Mouse (Mus musculus) ES-E14 (cell line): ENCODE results near the gene Ache. TPM values are rescaled to one million over a fixed set of nuclear protein-coding genes. Genes with fewer than 3 reads are reported as not detected.

Experiments used
- DNase-seq: peaks from one replicate; pipeline ENCODE4 v3.0.0-alpha.2; 2013; ENCODE audit warnings: low read depth, low spot score
- H3K27ac ChIP-seq: 2 replicates; pipeline ENCODE4 v1.5.1; 2012; ENCODE audit warnings: low read depth, mild to moderate bottlenecking, low read length, moderate library complexity, mixed read lengths; ENCODE audit not compliant: poor library complexity, insufficient read depth, severe bottlenecking
- H3K36me3 ChIP-seq: 2 replicates; pipeline ENCODE4 v1.6.1; 2012; ENCODE audit warnings: mild to moderate bottlenecking, low read length, moderate library complexity, mixed read lengths; ENCODE audit not compliant: control insufficient read depth, poor library complexity, insufficient read depth, severe bottlenecking
- H3K4me1 ChIP-seq, 2 experiments: fragments of 150-350 bp in 1 of 2; sonication (generic) in 1 of 2; 2 replicates each; pipeline ENCODE4 v1.6.1; 2012; ENCODE audit warnings: low read length in 2 of 2, mild to moderate bottlenecking in 1 of 2, mixed read lengths in 1 of 2; ENCODE audit not compliant: control insufficient read depth in 2 of 2, insufficient read depth in 2 of 2, poor library complexity in 1 of 2
- H3K4me3 ChIP-seq, 2 experiments: fragments of 150-350 bp in 1 of 2; sonication (generic) in 1 of 2; 2 replicates each; pipeline ENCODE4 v1.5.1; 2012; ENCODE audit warnings: low read length in 2 of 2, low read depth in 1 of 2, mild to moderate bottlenecking in 1 of 2, mixed read lengths in 1 of 2; ENCODE audit not compliant: insufficient read depth in 1 of 2, poor library complexity in 1 of 2, severe bottlenecking in 1 of 2
- H3K9ac ChIP-seq: 2 replicates; pipeline ENCODE4 v1.6.1; 2012; ENCODE audit warnings: low read depth, mild to moderate bottlenecking, low read length, mixed read lengths; ENCODE audit not compliant: poor library complexity, insufficient read depth, severe bottlenecking
- H3K9me3 ChIP-seq: fragments of 150-350 bp; sonication (generic); 2 replicates; pipeline ENCODE4 v1.6.1; 2012; ENCODE audit warnings: low read depth, mild to moderate bottlenecking, low read length; ENCODE audit not compliant: control insufficient read depth, insufficient read depth
- CHD2 ChIP-seq: IDR thresholded peaks from 2 replicates; pipeline ENCODE4 v1.6.1; 2014; ENCODE audit warnings: mild to moderate bottlenecking, low read depth, low read length, inconsistent platforms
- HCFC1 ChIP-seq: IDR thresholded peaks from 2 replicates; pipeline ENCODE4 v1.6.1; 2012; ENCODE audit warnings: low read length, inconsistent platforms, borderline replicate concordance; ENCODE audit not compliant: insufficient read depth
- MAFK ChIP-seq: IDR thresholded peaks from 2 replicates; pipeline ENCODE4 v1.6.1; 2014; ENCODE audit warnings: mild to moderate bottlenecking, low read depth, low read length, inconsistent platforms; ENCODE audit not compliant: insufficient read depth
- ZC3H11A ChIP-seq: IDR thresholded peaks from 2 replicates; pipeline ENCODE4 v1.6.1; 2012; ENCODE audit warnings: low read depth, mild to moderate bottlenecking, inconsistent platforms, low read length, borderline replicate concordance
- ZNF384 ChIP-seq: IDR thresholded peaks from 2 replicates; pipeline ENCODE4 v1.6.1; 2012; ENCODE audit warnings: low read depth, low read length, inconsistent platforms
- in situ Hi-C, 2 experiments: fragments of 600-800 bp; cut with MboI; formaldehyde crosslinking; loops; one replicate each; pipeline ENCODE4 v1.15.1; 2025; ENCODE audit warnings: low sequenced_read_pairs in 2 of 2, inconsistent platforms in 1 of 2; ENCODE audit not compliant: unreplicated experiment in 2 of 2
- total RNA-seq: library from RNA; depleted of rRNA; stranded (reverse); fragments of 300-350 nt; gene quantifications from 2 replicates; pipeline ENCODE4 v1.2.3, GENCODE M21; 2012

The Ache gene
- total RNA-seq, 1 experiment: 0.31 TPM

- H3K36me3 ChIP-seq: peaks cover 5% of the 10 kb centered on the region; the same call in 1 of the 2 replicates
Observed at GRCm38 (mm10) chr5:137318570-137318969, 31.3 kb downstream of the Ache start.

DNA sequence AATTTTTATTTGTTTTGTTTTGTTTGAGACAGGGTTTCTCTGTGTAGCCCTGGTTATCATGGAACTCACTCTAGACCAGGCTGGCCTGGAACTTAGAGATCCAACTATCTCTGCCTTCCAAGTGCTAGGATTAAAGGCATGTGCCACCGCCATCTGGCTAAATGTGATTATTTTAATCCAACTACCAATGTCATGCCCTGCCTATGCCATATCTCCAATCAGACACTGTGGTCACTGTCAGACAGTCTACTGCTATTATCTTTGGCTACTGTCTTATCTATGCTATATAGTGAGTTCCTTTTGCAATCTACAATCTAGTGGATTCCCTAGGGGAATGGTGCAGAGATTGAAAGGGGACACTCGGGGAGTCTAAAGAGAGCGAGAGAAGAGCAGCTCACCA is 33.7 kb downstream of the Ache start:
- DNase-seq: no peak
- no peak overlapping the region for H3K9ac ChIP-seq
- in situ Hi-C loops: no loop called here
- H3K4me3 ChIP-seq: no peak overlapping the region
- H3K36me3 ChIP-seq: peaks cover 11% of the 10 kb centered on the region
- H3K4me1 ChIP-seq: peaks cover 0 to 4% of the 10 kb centered on the region in 2 experiments; a peak in 2 of 4 replicates
- no peak overlapping the region for H3K27ac ChIP-seq
- TF ChIP-seq ZNF384 (no peak), MAFK (no peak), CHD2 (no peak), ZC3H11A (no peak), HCFC1 (no peak)
- H3K9me3 ChIP-seq: no peaks in the 10 kb centered on the region

More at GRCm38 (mm10) chr5:137318570-137318969, 31.3 kb downstream of the Ache start:
- H3K4me1 ChIP-seq: peaks cover 0 to 16% of the 10 kb centered on the region in 2 experiments; a peak in 2 of 4 replicates
- no peak overlapping the region for H3K27ac ChIP-seq
- TF ChIP-seq ZNF384 (no peak), ZC3H11A (no peak), HCFC1 (no peak), CHD2 (no peak), MAFK (no peak)
- H3K9ac ChIP-seq: no peak overlapping the region
- DNase-seq: no peak
- H3K4me3 ChIP-seq: no peak overlapping the region
- in situ Hi-C loops: no loop called here
- no peaks in the 10 kb centered on the region for H3K9me3 ChIP-seq

DNA sequence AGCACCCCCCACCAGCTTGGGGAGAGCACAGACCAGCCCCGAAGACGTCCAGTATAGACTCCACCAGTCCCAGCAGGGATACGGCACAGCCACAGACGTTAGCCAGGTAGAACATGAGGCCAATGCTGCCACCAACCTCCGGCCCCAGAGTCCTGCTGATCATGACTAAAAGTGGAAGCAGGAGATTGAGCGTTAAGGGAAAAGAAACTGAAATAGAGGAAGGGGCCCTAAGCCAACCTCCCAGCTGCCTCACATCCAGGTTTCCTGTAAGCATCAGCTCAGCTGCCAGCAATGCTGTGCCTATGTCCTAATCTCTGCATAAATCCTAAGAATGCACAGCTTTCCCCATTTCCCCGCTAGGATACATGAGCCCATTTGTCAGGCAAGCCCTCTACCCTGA is 43.6 kb downstream of the Ache start:
- H3K4me1 ChIP-seq: peaks cover 8 to 9% of the 10 kb centered on the region in 2 experiments
- no peak overlapping the region for H3K4me3 ChIP-seq
- no peak for TF ChIP-seq ZC3H11A
- TF ChIP-seq CHD2: no peak
- no peak for TF ChIP-seq HCFC1
- TF ChIP-seq MAFK: no peak
- no peak for TF ChIP-seq ZNF384
- no peaks in the 10 kb centered on the region for H3K9me3 ChIP-seq
- in situ Hi-C loops: no loop called here
- DNase-seq: no peak
- no peak overlapping the region for H3K9ac ChIP-seq
- no peak overlapping the region for H3K27ac ChIP-seq
- peaks cover 2% of the 10 kb centered on the region; the same call in 1 of the 2 replicates for H3K36me3 ChIP-seq

DNA sequence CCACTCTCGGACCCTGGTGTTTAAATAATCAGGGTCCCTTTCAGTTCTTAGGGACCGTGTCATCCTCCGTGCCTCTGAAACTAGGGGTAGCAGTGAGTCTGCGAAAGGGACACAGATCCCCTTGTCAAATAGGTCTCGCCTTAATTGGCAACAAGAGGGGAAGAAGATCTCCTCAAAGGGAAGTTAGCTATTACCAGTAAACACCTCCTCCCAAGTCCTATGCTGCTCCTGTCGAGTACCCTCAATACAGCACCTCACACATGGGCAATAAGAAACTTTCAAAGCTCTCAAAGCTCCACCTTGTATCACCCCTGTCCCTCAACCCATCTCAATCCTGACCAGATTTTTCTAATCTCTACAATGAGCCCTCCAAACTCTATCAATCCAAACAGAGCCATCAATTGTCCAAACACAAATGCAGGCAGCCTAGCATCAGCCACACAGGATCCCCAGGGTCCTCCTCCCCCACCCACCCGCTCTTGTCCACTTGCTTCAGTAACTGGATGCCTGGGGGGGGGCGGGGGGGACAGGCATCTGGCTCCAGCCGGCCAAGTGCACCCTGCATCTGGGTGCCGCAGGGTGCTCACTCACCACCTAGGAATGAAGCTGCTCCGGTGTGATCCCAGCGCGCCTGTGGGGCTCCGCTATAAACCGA is 45.7 kb downstream of the Ache start:
- H3K27ac ChIP-seq: no peak overlapping the region
- TF ChIP-seq CHD2 (no peak), HCFC1 (no peak)
- H3K4me3 ChIP-seq: peak overlapping the region; percentile 82 to 90
- no peak for DNase-seq
- peak overlapping the region; percentile 59; the same call in 1 of the 2 replicates for H3K9ac ChIP-seq
- H3K4me1 ChIP-seq: peaks cover 13 to 22% of the 10 kb centered on the region in 2 experiments
- no peaks in the 10 kb centered on the region for H3K9me3 ChIP-seq
- H3K36me3 ChIP-seq: no peaks in the 10 kb centered on the region; the same call in 1 of the 2 replicates
- in situ Hi-C loops: no loop called here
